23 mouse cellular contexts compared by ENCODE assay signal in genomic region chr16:95776610-95777363, GRCm38 (mm10).
DNase-seq lines count a peak whose midpoint lies in the region; ATAC-seq and TF ChIP-seq lines count a peak whose summit lies in the region.
"Had no signal": no experiment of that assay in that cellular context is flagged by ENCODE, and none has a peak within 500 bp of the region (broad histone marks: within the 10 kb centered on the region; RNA-seq: fewer than 3 reads in every experiment).

No protein-coding gene starts in this region.

- no peak overlapping the region for H3K27ac ChIP-seq in liver, embryonic 12.5 days
- H3K27ac ChIP-seq in intestine, embryonic 16.5 days (ENCODE audit: low read length): no peak overlapping the region
- H3K27ac ChIP-seq in lung, postnatal 0 days (ENCODE audit: low read length): no peak overlapping the region
- H3K27ac ChIP-seq: hindbrain, postnatal 0 days; kidney, postnatal 0 days; midbrain, embryonic 15.5 days; neural tube, embryonic 12.5 days had no signal

- no peak overlapping the region for H3K4me3 ChIP-seq in liver, embryonic 12.5 days
- H3K4me3 ChIP-seq in intestine, embryonic 16.5 days (ENCODE audit: low read length): no peak overlapping the region
- no peak overlapping the region for H3K4me3 ChIP-seq in lung, postnatal 0 days (ENCODE audit: low read depth, low read length)
- H3K4me3 ChIP-seq: embryonic facial prominence, embryonic 13.5 days; gastrocnemius, adult 2 months; heart, embryonic 10.5 days; megakaryocyte, embryonic 14.5 days; midbrain, embryonic 15.5 days; neural tube, embryonic 12.5 days had no signal

- intact Hi-C loops in heart, postnatal 36 days (cut with DNase I): no loop called here

- no peak overlapping the region for H3K4me2 ChIP-seq in liver, embryonic 12.5 days
- no peak overlapping the region for H3K4me2 ChIP-seq in intestine, embryonic 16.5 days (ENCODE audit: low read depth, low read length)
- no peak overlapping the region for H3K4me2 ChIP-seq in lung, postnatal 0 days (replicated peaks; ENCODE audit: low read depth, low read length)
- H3K4me2 ChIP-seq: embryonic facial prominence, embryonic 13.5 days; midbrain, embryonic 15.5 days; neural tube, embryonic 12.5 days had no signal

- 72% methylated on average over 10 of the region's 10 CpGs for WGBS in liver, embryonic 12.5 days (ENCODE audit: insufficient replicate concordance)
- 80% methylated on average over 10 of the region's 10 CpGs for WGBS in intestine, embryonic 16.5 days
- WGBS in lung, postnatal 0 days: 55% methylated on average over 10 of the region's 10 CpGs

- no peak for TF ChIP-seq CTCF in lung, postnatal 0 days (IDR thresholded peaks at IDR 0.05)

- no peak for DNase-seq in liver
- DNase-seq in lung, postnatal 0 days (ENCODE audit: low spot score): peak; percentile 80
- no peak for DNase-seq in gastrocnemius, postnatal 25 days
- DNase-seq in heart, postnatal 36 days: no peak
- DNase-seq: adrenal gland, postnatal 14 days; B cell, adult 2 months; cerebellum, adult 2 months; cerebellum, postnatal 25 days; gastrocnemius, adult 2 months; kidney, adult 2 months had no signal

- no peaks in the 10 kb centered on the region for H3K36me3 ChIP-seq in liver, embryonic 12.5 days
- H3K36me3 ChIP-seq in intestine, embryonic 16.5 days (ENCODE audit: control insufficient read depth, insufficient read depth, low read length): no peaks in the 10 kb centered on the region
- H3K36me3 ChIP-seq in lung, postnatal 0 days (ENCODE audit: insufficient read depth, low read length): no peaks in the 10 kb centered on the region
- H3K36me3 ChIP-seq: embryonic facial prominence, embryonic 13.5 days; G1E; heart, embryonic 10.5 days; midbrain, embryonic 15.5 days; neural tube, embryonic 12.5 days had no signal

- peak; percentile 87 for TF ChIP-seq EP300 in lung, postnatal 0 days (IDR thresholded peaks at IDR 0.05)

- peak; percentile 15; the same call in 1 of the 2 replicates for ATAC-seq in liver, embryonic 12.5 days
- ATAC-seq in intestine, embryonic 16.5 days: peak; percentile 81
- peak; percentile 90 for ATAC-seq in lung, postnatal 0 days
- no peak for ATAC-seq in activated CD4-positive, CD25-positive, alpha-beta regulatory T cell, adult 4 months
- ATAC-seq: forebrain, embryonic 14.5 days; hindbrain, postnatal 0 days; midbrain, embryonic 15.5 days had no signal

- H3K9ac ChIP-seq in liver, embryonic 12.5 days: no peak overlapping the region
- H3K9ac ChIP-seq in intestine, embryonic 16.5 days (ENCODE audit: low read depth, low read length): no peak overlapping the region
- no peak overlapping the region for H3K9ac ChIP-seq in lung, postnatal 0 days (replicated peaks; ENCODE audit: low read depth)
- H3K9ac ChIP-seq: embryonic facial prominence, embryonic 13.5 days; midbrain, embryonic 15.5 days; neural tube, embryonic 12.5 days had no signal

- no peaks in the 10 kb centered on the region for H3K9me3 ChIP-seq in liver, embryonic 12.5 days (replicated peaks)
- no peaks in the 10 kb centered on the region for H3K9me3 ChIP-seq in intestine, embryonic 16.5 days (ENCODE audit: control insufficient read depth, low read length)
- H3K9me3 ChIP-seq in lung, postnatal 0 days (ENCODE audit: low read length): no peaks in the 10 kb centered on the region
- H3K9me3 ChIP-seq: embryonic facial prominence, embryonic 13.5 days; G1E; heart, embryonic 10.5 days; midbrain, embryonic 15.5 days; neural tube, embryonic 12.5 days had no signal

- no peaks in the 10 kb centered on the region for H3K27me3 ChIP-seq in liver, embryonic 12.5 days (replicated peaks)
- H3K27me3 ChIP-seq in intestine, embryonic 16.5 days (replicated peaks; ENCODE audit: control insufficient read depth, insufficient read depth, low read length): no peaks in the 10 kb centered on the region
- no peaks in the 10 kb centered on the region for H3K27me3 ChIP-seq in lung, postnatal 0 days (replicated peaks; ENCODE audit: insufficient read depth, low read length)
- H3K27me3 ChIP-seq: CH12.LX; embryonic facial prominence, embryonic 13.5 days; midbrain, embryonic 15.5 days; neural tube, embryonic 12.5 days had no signal

- peaks cover 30% of the 10 kb centered on the region for H3K4me1 ChIP-seq in liver, embryonic 12.5 days
- peaks cover 6% of the 10 kb centered on the region; the same call in 1 of the 2 replicates for H3K4me1 ChIP-seq in intestine, embryonic 16.5 days (ENCODE audit: control insufficient read depth, insufficient read depth, low read length)
- H3K4me1 ChIP-seq in lung, postnatal 0 days (ENCODE audit: insufficient read depth, low read depth, low read length): peaks cover 8% of the 10 kb centered on the region
- H3K4me1 ChIP-seq: midbrain, embryonic 15.5 days; neural tube, embryonic 12.5 days had no signal
